Mouse (Mus musculus) midbrain, embryonic 15.5 days (tissue): ENCODE measurements at regions not wholly inside any gene's neighbourhood (a gene's known extent, or its start where the extent isn't known, plus 50 kb on each side); places are given as distances from the start of the nearest gene placed in this dataset.
"Not testable (repeated sequence)": the region's sequence is repeated elsewhere in the genome, so short reads cannot be mapped to it uniquely, and the experiment has no call there.

Experiments used
- ATAC-seq: fragments of 200-750 bp; cut with Nextera tagmentation; replicated peaks from 2 replicates; pipeline ENCODE4 v1.8.0; 2017; ENCODE audit warnings: moderate TSS enrichment
- H3K27ac ChIP-seq: fragments of 300-500 bp; sonication (generic); 2 replicates; pipeline ENCODE4 v1.5.1; 2015; ENCODE audit warnings: mild to moderate bottlenecking, inconsistent platforms
- H3K27me3 ChIP-seq: fragments of 300-500 bp; sonication (generic); replicated peaks from 2 replicates; pipeline ENCODE4 v1.6.1; 2015; ENCODE audit warnings: inconsistent platforms
- H3K36me3 ChIP-seq: fragments of 300-500 bp; sonication (generic); replicated peaks from 2 replicates; pipeline ENCODE4 v1.6.1; 2015; ENCODE audit warnings: inconsistent platforms
- H3K4me1 ChIP-seq: fragments of 300-500 bp; sonication (generic); 2 replicates; pipeline ENCODE4 v1.6.1; 2015; ENCODE audit warnings: inconsistent platforms
- H3K4me2 ChIP-seq: fragments of 300-500 bp; sonication (generic); 2 replicates; pipeline ENCODE4 v1.6.1; 2015; ENCODE audit warnings: inconsistent platforms, mild to moderate bottlenecking, moderate library complexity
- H3K4me3 ChIP-seq: fragments of 300-500 bp; sonication (generic); 2 replicates; pipeline ENCODE4 v1.5.1; 2015; ENCODE audit warnings: mild to moderate bottlenecking, inconsistent platforms
- H3K9ac ChIP-seq: fragments of 300-500 bp; sonication (generic); 2 replicates; pipeline ENCODE4 v1.6.1; 2015; ENCODE audit warnings: mild to moderate bottlenecking, inconsistent platforms
- H3K9me3 ChIP-seq: fragments of 300-500 bp; sonication (generic); 2 replicates; pipeline ENCODE4 v1.6.1; 2016; ENCODE audit warnings: inconsistent platforms
- WGBS: fragments of 180-500 bp; shearing (Covaris S2); methylation state at CpG from one replicate; pipeline ENCODE4 v1.1.7; 2015; ENCODE audit warnings: mixed read lengths; 5-methylcytosine and 5-hydroxymethylcytosine counted together

DNA sequence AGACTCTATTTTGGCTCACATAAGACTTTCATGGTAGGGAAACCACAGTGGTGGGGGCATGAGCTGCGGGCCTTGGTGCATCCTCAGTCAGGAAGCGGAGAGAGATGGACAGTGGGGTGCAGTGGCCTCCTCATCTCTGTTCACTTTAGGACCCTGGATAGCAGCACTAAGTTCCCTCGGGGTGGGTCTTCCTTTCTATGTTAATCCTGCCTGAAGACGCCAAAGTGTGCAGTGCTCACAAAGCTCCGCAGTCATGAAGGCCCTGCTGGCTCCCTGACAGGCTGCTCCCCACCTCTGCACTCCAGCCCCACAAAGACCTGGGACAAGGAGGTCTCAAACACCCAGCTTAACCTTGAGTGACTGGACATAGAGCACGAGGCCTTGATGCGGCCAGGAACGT is 56.8 kb downstream of the Sox1 start:
- H3K36me3 ChIP-seq: no peaks in the 10 kb centered on the region
- no peak overlapping the region for H3K4me3 ChIP-seq
- no peak overlapping the region for H3K27ac ChIP-seq
- no peak overlapping the region for H3K9ac ChIP-seq
- H3K4me1 ChIP-seq: no peaks in the 10 kb centered on the region
- 65% methylated on average over 8 of the region's 8 CpGs for WGBS
- no peaks in the 10 kb centered on the region for H3K9me3 ChIP-seq
- no peak for ATAC-seq
- H3K4me2 ChIP-seq: no peak overlapping the region
- peaks cover 6% of the 10 kb centered on the region; the same call in 1 of the 2 replicates for H3K27me3 ChIP-seq

- not testable (repeated sequence) for H3K27me3 ChIP-seq, ATAC-seq
- WGBS: 94% methylated on average over 3 of the region's 3 CpGs
These were observed 60.3 kb downstream of the Sox1 start for GRCm38 (mm10) chr8:12455376-12455775.

DNA sequence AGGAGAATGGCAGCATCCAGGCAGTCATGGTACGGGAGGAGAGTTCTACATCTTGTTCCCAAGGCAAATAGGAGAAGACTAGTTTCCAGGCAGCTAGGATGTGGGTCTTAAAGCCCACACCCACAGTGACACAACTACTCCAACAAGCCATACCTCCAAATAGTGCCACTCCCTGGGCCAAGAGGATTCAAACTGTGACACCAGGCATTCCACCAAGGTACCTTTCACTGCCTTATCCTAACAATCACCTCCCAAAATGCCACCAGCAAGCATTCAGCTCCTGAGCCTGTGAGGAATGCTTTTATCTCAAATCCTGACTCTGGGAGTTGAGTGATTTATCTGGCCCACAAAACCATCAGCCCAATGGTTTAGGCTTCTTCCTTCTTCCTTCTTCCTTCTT is 61.2 kb downstream of the Sox1 start:
- Histone ChIP-seq H3K4me1 (no peaks in the 10 kb centered on the region), H3K36me3 (no peaks in the 10 kb centered on the region), H3K27ac (no peak overlapping the region), H3K27me3 (peaks cover 2% of the 10 kb centered on the region; the same call in 1 of the 2 replicates), H3K4me3 (no peak overlapping the region), H3K9ac (no peak overlapping the region), H3K4me2 (no peak overlapping the region), H3K9me3 (no peaks in the 10 kb centered on the region)
- no peak for ATAC-seq
- 92% methylated on average over 1 of the region's 1 CpGs for WGBS

More at GRCm38 (mm10) chr8:12455376-12455775, 60.3 kb downstream of the Sox1 start:
- H3K4me1 ChIP-seq, H3K36me3 ChIP-seq, H3K9me3 ChIP-seq, H3K27ac ChIP-seq, H3K4me2 ChIP-seq, H3K9ac ChIP-seq, H3K4me3 ChIP-seq: not testable (repeated sequence)

GRCm38 (mm10) chr8:12457015-12457414 is 61.9 kb downstream of the Sox1 start:
- Histone ChIP-seq H3K4me1 (peaks cover 6% of the 10 kb centered on the region; the same call in 1 of the 2 replicates), H3K9me3 (no peaks in the 10 kb centered on the region), H3K9ac (no peak overlapping the region), H3K4me2 (no peak overlapping the region), H3K27me3 (peaks cover 2% of the 10 kb centered on the region; the same call in 1 of the 2 replicates), H3K36me3 (no peaks in the 10 kb centered on the region), H3K4me3 (no peak overlapping the region), H3K27ac (no peak overlapping the region)
- ATAC-seq: no peak
- 74% methylated on average over 7 of the region's 7 CpGs for WGBS

DNA sequence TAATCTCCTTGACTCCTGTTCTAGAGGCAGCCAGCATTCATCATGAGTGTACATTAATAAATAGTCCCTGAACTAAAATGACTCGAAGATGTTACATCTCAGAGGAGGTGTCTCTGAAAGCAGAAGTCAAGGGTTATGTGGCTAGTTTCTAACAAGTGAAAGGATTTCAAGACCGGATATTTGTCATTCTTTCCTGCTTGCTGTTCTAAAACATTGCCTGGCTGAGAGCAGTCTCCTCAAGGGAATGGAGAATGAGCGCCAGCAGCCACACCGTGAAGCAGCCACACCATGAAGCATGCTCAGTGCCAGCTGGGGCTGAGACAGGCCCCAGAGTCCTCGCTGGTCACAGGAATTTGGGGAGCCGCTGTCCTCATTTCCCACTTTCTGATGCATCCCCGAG is 71.8 kb downstream of the Sox1 start:
- no peak overlapping the region for H3K4me3 ChIP-seq
- no peak overlapping the region for H3K4me2 ChIP-seq
- 78% methylated on average over 7 of the region's 7 CpGs for WGBS
- H3K9ac ChIP-seq: no peak overlapping the region
- no peak for ATAC-seq
- peaks cover 9% of the 10 kb centered on the region; the same call in 1 of the 2 replicates for H3K4me1 ChIP-seq
- no peak overlapping the region for H3K27ac ChIP-seq
- H3K36me3 ChIP-seq: no peaks in the 10 kb centered on the region
- H3K27me3 ChIP-seq: no peaks in the 10 kb centered on the region
- H3K9me3 ChIP-seq: no peaks in the 10 kb centered on the region

GRCm38 (mm10) chr8:12467386-12468326 is 72.6 kb downstream of the Sox1 start:
- H3K4me1 ChIP-seq: 0 out of 2 replicates have a peak, but pooled peaks cover 7% of the 10 kb centered on the region
- H3K27me3 ChIP-seq: no peaks in the 10 kb centered on the region
- 0 out of 2 replicates have a peak, but pooled peaks have one; percentile 27 for ATAC-seq
- no peaks in the 10 kb centered on the region for H3K36me3 ChIP-seq
- no peaks in the 10 kb centered on the region for H3K9me3 ChIP-seq
- no peak overlapping the region for H3K9ac ChIP-seq
- H3K4me3 ChIP-seq: no peak overlapping the region
- no peak overlapping the region for H3K27ac ChIP-seq
- H3K4me2 ChIP-seq: no peak overlapping the region
- 67% methylated on average over 36 of the region's 36 CpGs for WGBS

DNA sequence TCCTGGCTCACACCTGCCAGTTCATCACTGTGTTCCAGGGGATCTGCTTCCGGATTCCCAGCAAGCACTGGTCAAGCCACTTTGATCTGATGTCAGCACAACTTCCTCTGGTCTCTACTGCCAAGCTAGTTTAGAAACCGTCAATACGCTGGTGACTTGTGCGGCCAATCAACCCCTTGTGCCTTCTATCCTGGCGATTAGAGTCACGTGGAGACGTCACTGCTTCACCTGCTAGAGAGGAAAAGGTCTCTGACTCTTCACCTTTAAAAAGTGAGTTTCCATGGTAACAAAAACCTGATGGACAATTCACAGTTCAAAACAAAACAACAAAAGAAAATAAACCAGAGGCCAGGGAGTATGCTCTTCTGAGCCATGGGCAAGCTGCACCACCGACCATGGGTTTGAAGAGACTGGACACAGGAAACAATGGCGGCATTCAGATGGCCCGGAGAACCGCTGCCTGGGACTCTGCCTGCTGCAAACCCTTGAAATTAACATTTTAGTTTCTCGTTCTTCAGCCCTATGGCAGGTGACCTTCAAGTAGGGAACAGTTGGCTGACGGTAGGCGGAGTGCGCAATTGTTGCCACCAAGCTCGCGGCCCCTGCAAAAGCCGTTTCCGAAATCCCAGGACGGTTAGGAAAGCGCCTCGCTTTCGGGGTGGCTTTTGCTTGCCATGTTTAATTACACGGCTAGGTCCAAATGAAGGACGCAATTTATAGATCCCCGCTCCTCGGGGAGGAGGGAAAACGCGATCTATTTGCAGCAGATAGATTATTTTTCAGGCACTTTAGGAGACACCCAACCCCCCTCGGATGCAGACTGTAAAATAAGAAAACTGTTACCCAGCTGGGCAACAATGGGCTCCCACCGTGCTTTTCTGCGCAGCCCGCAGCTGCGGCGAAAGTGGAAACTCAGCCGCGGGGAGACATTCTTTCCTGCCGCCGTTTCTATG is 82.6 kb downstream of the Sox1 start:
- 6% methylated on average over 39 of the region's 39 CpGs for WGBS
- H3K27me3 ChIP-seq: peaks cover 17% of the 10 kb centered on the region
- H3K9me3 ChIP-seq: no peaks in the 10 kb centered on the region
- H3K9ac ChIP-seq: peak overlapping the region; percentile 32; the same call in 1 of the 2 replicates
- H3K4me3 ChIP-seq: peak overlapping the region; percentile 35
- H3K36me3 ChIP-seq: no peaks in the 10 kb centered on the region
- peak; percentile 67 for ATAC-seq
- peak overlapping the region; percentile 71 for H3K4me2 ChIP-seq
- peak overlapping the region; percentile 38; the same call in 1 of the 2 replicates for H3K27ac ChIP-seq
- peaks cover 28% of the 10 kb centered on the region for H3K4me1 ChIP-seq

- no peak overlapping the region for H3K4me2 ChIP-seq
- 26% methylated on average over 14 of the region's 14 CpGs for WGBS
- no peaks in the 10 kb centered on the region for H3K36me3 ChIP-seq
- H3K9ac ChIP-seq: no peak overlapping the region
- no peak overlapping the region for H3K4me3 ChIP-seq
- H3K27me3 ChIP-seq: peaks cover 30% of the 10 kb centered on the region
- H3K9me3 ChIP-seq: no peaks in the 10 kb centered on the region
- no peak for ATAC-seq
- H3K4me1 ChIP-seq: peaks cover 28% of the 10 kb centered on the region
- H3K27ac ChIP-seq: 0 out of 2 replicates have a peak overlapping the region, but pooled peaks have one; percentile 12
These were observed 86.8 kb downstream of the Sox1 start for GRCm38 (mm10) chr8:12481918-12482317.

- H3K27me3 ChIP-seq: peaks cover 30% of the 10 kb centered on the region
These were observed 88.5 kb downstream of the Sox1 start for GRCm38 (mm10) chr8:12483551-12483950.

DNA sequence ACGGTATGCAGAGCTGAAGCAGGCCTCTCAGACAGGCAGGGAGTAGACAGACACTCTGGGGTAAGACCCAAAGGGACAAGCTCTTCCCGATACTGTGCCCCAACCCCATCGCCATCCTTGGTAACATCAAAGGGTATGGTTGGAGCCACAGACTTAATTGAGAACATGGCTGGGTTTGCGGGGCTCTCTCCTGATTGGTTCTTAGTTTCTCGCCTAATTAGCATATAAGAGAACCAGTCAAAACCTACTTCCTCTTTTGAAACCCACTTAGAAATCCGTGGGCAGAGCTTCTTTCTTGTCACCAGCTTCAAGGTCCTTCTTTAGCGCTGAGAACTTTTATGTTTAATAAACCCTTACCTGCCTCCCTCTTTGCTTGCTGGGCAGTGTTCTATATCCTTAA is 87.5 kb upstream of the Spaca7 start:
- Histone ChIP-seq H3K4me3 (no peak overlapping the region), H3K27me3 (peaks cover 19% of the 10 kb centered on the region), H3K27ac (peak overlapping the region; percentile 60; the same call in 1 of the 2 replicates), H3K4me1 (peaks cover 10% of the 10 kb centered on the region), H3K4me2 (no peak overlapping the region), H3K36me3 (no peaks in the 10 kb centered on the region), H3K9me3 (no peaks in the 10 kb centered on the region), H3K9ac (no peak overlapping the region)
- WGBS: 73% methylated on average over 7 of the region's 7 CpGs
- no peak for ATAC-seq

More at GRCm38 (mm10) chr8:12483551-12483950, 88.5 kb downstream of the Sox1 start:
- Histone ChIP-seq H3K27ac (no peak overlapping the region), H3K36me3 (no peaks in the 10 kb centered on the region), H3K4me2 (no peak overlapping the region), H3K4me1 (peaks cover 16% of the 10 kb centered on the region), H3K9ac (no peak overlapping the region), H3K4me3 (no peak overlapping the region), H3K9me3 (no peaks in the 10 kb centered on the region)
- ATAC-seq: no peak
- whole genome bisulfite sequencing: 79% methylated on average over 3 of the region's 3 CpGs

DNA sequence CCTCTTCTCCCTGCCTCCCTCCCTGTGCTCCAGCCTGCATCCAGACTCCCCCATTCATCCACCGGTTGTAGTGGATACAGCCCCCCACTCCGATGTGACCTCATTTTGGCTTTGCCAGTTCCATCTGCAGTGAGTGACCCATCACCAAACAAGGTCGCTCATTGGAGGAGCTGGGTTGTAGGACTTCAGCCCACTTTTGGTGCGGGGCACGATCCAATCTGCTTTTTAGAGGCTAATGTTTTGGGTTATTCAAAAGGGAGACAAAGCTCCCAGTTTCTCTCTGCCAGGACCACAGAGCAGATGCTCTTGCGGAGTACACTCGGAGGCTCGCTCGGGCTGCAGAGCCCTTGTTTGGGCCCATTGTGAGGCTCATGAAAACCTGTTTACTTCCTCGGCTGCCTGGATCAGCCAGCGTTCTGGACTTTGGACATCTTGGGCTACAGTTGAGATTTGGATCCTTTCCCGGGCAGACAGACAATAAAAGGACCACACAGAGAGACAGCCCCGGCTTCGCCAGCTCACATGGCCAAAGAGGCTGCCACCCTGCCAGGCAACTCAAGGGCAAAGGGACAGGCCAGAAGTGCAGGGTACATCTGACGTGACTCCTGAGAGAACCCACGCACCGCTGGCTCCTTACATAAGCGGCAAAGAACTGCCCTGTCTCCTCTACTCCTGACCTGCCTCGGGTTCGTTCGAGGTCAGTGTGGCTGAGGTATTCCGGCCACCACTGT is 86.3 kb upstream of the Spaca7 start:
- peak; percentile 83 for ATAC-seq
- no peaks in the 10 kb centered on the region for H3K36me3 ChIP-seq
- H3K4me2 ChIP-seq: no peak overlapping the region
- H3K4me3 ChIP-seq: no peak overlapping the region
- peaks cover 17% of the 10 kb centered on the region; the same call in 1 of the 2 replicates for H3K27me3 ChIP-seq
- H3K27ac ChIP-seq: peak overlapping the region; percentile 60
- no peak overlapping the region for H3K9ac ChIP-seq
- 37% methylated on average over 22 of the region's 22 CpGs for WGBS
- no peaks in the 10 kb centered on the region for H3K9me3 ChIP-seq
- peaks cover 9% of the 10 kb centered on the region for H3K4me1 ChIP-seq
